Mouse (Mus musculus) C2C12 (cell line): Measurements from ENCODE around the gene Gm12569.

Experiments
- CTCF ChIP-seq: IDR thresholded peaks from one replicate; pipeline ENCODE4 v1.5.1; 2011; ENCODE audit not compliant: control insufficient read depth, insufficient read depth, insufficient read length
- MYOD1 ChIP-seq: IDR thresholded peaks from one replicate; pipeline ENCODE4 v1.6.1; 2011; ENCODE audit warnings: low read depth; ENCODE audit not compliant: control insufficient read depth, insufficient read length
- USF1 ChIP-seq: IDR thresholded peaks from one replicate; pipeline ENCODE4 v1.6.1; 2011; ENCODE audit warnings: low read depth, mild to moderate bottlenecking, control low read depth, moderate library complexity

GRCm38 (mm10) chr11:51264352-51264751 is 44.1 kb downstream of the Gm12569 start:
- TF ChIP-seq CTCF (no peak), USF1 (no peak), MYOD1 (no peak)
